8 mouse cellular contexts compared by ENCODE assay signal in the genomic region with DNA sequence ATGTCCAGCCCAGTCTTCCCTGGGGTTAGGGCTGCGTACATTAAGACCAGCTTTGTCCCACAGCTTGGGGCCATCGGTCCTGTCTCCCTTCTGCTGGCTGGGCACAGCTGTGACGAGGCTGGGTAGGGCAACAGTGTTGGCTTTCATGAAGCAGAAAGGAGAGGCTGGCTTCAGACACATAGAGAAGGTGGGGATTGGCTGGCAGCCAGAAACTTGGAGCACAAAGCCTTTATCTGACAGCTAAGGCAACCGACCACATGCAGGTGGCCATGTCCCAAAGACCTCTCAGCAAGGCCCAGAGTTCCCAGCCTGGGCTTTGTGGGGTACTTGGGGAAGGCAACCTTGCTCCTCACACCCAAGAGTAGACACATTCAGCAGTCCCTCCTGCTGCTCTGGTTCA. TPM values are rescaled to one million over a fixed set of nuclear protein-coding genes. Genes with fewer than 3 reads are reported as not detected.
A peak's percentile ranks its signal among the peaks of the same experiment; 100 is the strongest.
DNase-seq lines count a peak whose midpoint lies in the region; ATAC-seq and TF ChIP-seq lines count a peak whose summit lies in the region.
"Had no signal": no experiment of that assay in that cellular context is flagged by ENCODE, and none has a peak within 500 bp of the region (broad histone marks: within the 10 kb centered on the region; RNA-seq: fewer than 3 reads in every experiment).

No protein-coding gene starts in this region.

- no peak overlapping the region for H3K27ac ChIP-seq in intestine, embryonic 16.5 days (ENCODE audit: low read length)
- H3K27ac ChIP-seq in kidney, adult 2 months (ENCODE audit: insufficient read depth, low read depth, low read length): no peak overlapping the region

- H3K4me1 ChIP-seq in intestine, embryonic 16.5 days (ENCODE audit: control insufficient read depth, insufficient read depth, low read length): no peaks in the 10 kb centered on the region
- no peaks in the 10 kb centered on the region for H3K4me1 ChIP-seq in kidney, adult 2 months (ENCODE audit: control insufficient read depth, insufficient read depth, low read length)

- H3K9ac ChIP-seq in intestine, embryonic 16.5 days (ENCODE audit: low read depth, low read length): no peak overlapping the region

- no peak overlapping the region for H3K4me3 ChIP-seq in intestine, embryonic 16.5 days (ENCODE audit: low read length)
- H3K4me3 ChIP-seq in kidney, adult 2 months (ENCODE audit: insufficient read depth, low read depth, low read length): no peak overlapping the region
- H3K4me3 ChIP-seq: megakaryocyte, embryonic 14.5 days had no signal

- DNase-seq in layer of hippocampus, adult 11-12 months (ENCODE audit: low spot score): peak; percentile 80
- DNase-seq in layer of hippocampus, adult 9-10 months (ENCODE audit: low spot score): no peak
- peak; percentile 54 for DNase-seq in MN1 (ENCODE audit: low spot score)
- peak; percentile 41 to 64 for DNase-seq in cerebellum, postnatal 25 days
- peak; percentile 24 for DNase-seq in thymus, postnatal 0 days (ENCODE audit: low spot score)
- no peak for DNase-seq in kidney, adult 2 months

- no peak for TF ChIP-seq CTCF in kidney, adult 2 months (conservative IDR thresholded peaks at IDR 0.05; ENCODE audit: insufficient read depth, insufficient read length, low read depth, low read length)

- H3K9me3 ChIP-seq in intestine, embryonic 16.5 days (ENCODE audit: control insufficient read depth, low read length): no peaks in the 10 kb centered on the region
- H3K9me3 ChIP-seq: megakaryocyte, embryonic 14.5 days had no signal

- peak; percentile 41; the same call in 1 of the 2 replicates for ATAC-seq in intestine, embryonic 16.5 days

- H3K4me2 ChIP-seq in intestine, embryonic 16.5 days (ENCODE audit: low read depth, low read length): no peak overlapping the region

- H3K27me3 ChIP-seq in intestine, embryonic 16.5 days (replicated peaks; ENCODE audit: control insufficient read depth, insufficient read depth, low read length): no peaks in the 10 kb centered on the region
- no peaks in the 10 kb centered on the region for H3K27me3 ChIP-seq in kidney, adult 2 months (replicated peaks; ENCODE audit: control insufficient read depth, insufficient read depth, low read length)
- H3K27me3 ChIP-seq: megakaryocyte, embryonic 14.5 days had no signal

- 78% methylated on average over 4 of the region's 4 CpGs for WGBS in intestine, embryonic 16.5 days
- WGBS in kidney, adult 2 months: 59% methylated on average over 4 of the region's 4 CpGs

- H3K36me3 ChIP-seq in intestine, embryonic 16.5 days (ENCODE audit: control insufficient read depth, insufficient read depth, low read length): peaks cover 16% of the 10 kb centered on the region; the same call in 1 of the 2 replicates
- H3K36me3 ChIP-seq in kidney, adult 2 months (ENCODE audit: control insufficient read depth, insufficient read depth, low read length): peaks cover 8% of the 10 kb centered on the region

- TF ChIP-seq POLR2A in kidney, adult 2 months (IDR thresholded peaks at IDR 0.05; ENCODE audit: low read depth, low read length): no peak

RNA-seq across cellular contexts. Expression of a gene that starts 7.1 kb away (rescaled TPM):
- 27.7 and 28.4 TPM in 2 replicates for polyA plus RNA-seq in intestine, embryonic 16.5 days (2015; fragmentation: Nextera tagmentation; extraction: Ambion mirVana)
- 167 and 169 TPM in 2 replicates for polyA plus RNA-seq in thymus, postnatal 0 days (2015; fragmentation: Nextera tagmentation; extraction: Ambion mirVana)
- polyA plus RNA-seq in kidney, adult 2 months (2012; rRNA removed): 10.5 and 13.5 TPM in 2 replicates

RNA-seq across cellular contexts. Expression of a gene that starts 36.3 kb away (rescaled TPM):
- 0.24 and 0.45 TPM in 2 replicates for polyA plus RNA-seq in intestine, embryonic 16.5 days (2015; fragmentation: Nextera tagmentation; extraction: Ambion mirVana)
- polyA plus RNA-seq in thymus, postnatal 0 days (2015; fragmentation: Nextera tagmentation; extraction: Ambion mirVana): 0.56 and 0.57 TPM in 2 replicates
- 0.84 and 1.4 TPM in 2 replicates for polyA plus RNA-seq in kidney, adult 2 months (2012; rRNA removed)

RNA-seq across cellular contexts. Expression of a gene that starts 37.3 kb away (rescaled TPM):
- polyA plus RNA-seq in intestine, embryonic 16.5 days (2015; fragmentation: Nextera tagmentation; extraction: Ambion mirVana): 80.8 and 83.6 TPM in 2 replicates
- polyA plus RNA-seq in thymus, postnatal 0 days (2015; fragmentation: Nextera tagmentation; extraction: Ambion mirVana): 39.7 and 41.2 TPM in 2 replicates
- polyA plus RNA-seq in kidney, adult 2 months (2012; rRNA removed): 60.5 and 63.1 TPM in 2 replicates

RNA-seq across cellular contexts. Expression of a gene that starts 38.2 kb away (rescaled TPM):
- 171 and 184 TPM in 2 replicates for polyA plus RNA-seq in intestine, embryonic 16.5 days (2015; fragmentation: Nextera tagmentation; extraction: Ambion mirVana)
- 191 and 202 TPM in 2 replicates for polyA plus RNA-seq in thymus, postnatal 0 days (2015; fragmentation: Nextera tagmentation; extraction: Ambion mirVana)
- polyA plus RNA-seq in kidney, adult 2 months (2012; rRNA removed): 30.0 and 45.6 TPM in 2 replicates

RNA-seq across cellular contexts. Expression of a gene that starts 54.0 kb away (rescaled TPM):
- 131 and 132 TPM in 2 replicates for polyA plus RNA-seq in intestine, embryonic 16.5 days (2015; fragmentation: Nextera tagmentation; extraction: Ambion mirVana)
- polyA plus RNA-seq in thymus, postnatal 0 days (2015; fragmentation: Nextera tagmentation; extraction: Ambion mirVana): 99.2 and 109 TPM in 2 replicates
- polyA plus RNA-seq in kidney, adult 2 months (2012; rRNA removed): 181 and 191 TPM in 2 replicates

Comparison
In these comparisons a context has a peak if more than half of its experiments do, and no peak if none do; other contexts are left out.
1. DNase-seq: peak in layer of hippocampus, adult 11-12 months (single experiment), MN1 (single experiment), cerebellum, postnatal 25 days (2 of 2) and thymus, postnatal 0 days (single experiment); none in layer of hippocampus, adult 9-10 months (single experiment) and kidney, adult 2 months (single experiment).